Mouse (Mus musculus) urinary bladder, postnatal 25 days (tissue): ENCODE results near the gene Pde2a.
A peak's percentile ranks its signal among the peaks of the same experiment; 100 is the strongest.

ENCODE experiments used
- DNase-seq: peaks from one replicate; pipeline ENCODE4 v3.0.0; 2022; ENCODE audit warnings: low spot score

Pde2a gene

GRCm38 (mm10) chr7:101403831-101404230 lies 17.7 kb upstream of the Pde2a start:
- DNase-seq: no peak

- no peak for DNase-seq
These were observed 11.1 kb upstream of the Pde2a start, which contains the start of gene Gm45837 for GRCm38 (mm10) chr7:101410267-101410936. Gene Gm45837, plus strand, starts transcription at chr7:101410886.

GRCm38 (mm10) chr7:101412796-101413195 lies 8.7 kb upstream of the Pde2a start:
- DNase-seq: peak; percentile 81

DNA sequence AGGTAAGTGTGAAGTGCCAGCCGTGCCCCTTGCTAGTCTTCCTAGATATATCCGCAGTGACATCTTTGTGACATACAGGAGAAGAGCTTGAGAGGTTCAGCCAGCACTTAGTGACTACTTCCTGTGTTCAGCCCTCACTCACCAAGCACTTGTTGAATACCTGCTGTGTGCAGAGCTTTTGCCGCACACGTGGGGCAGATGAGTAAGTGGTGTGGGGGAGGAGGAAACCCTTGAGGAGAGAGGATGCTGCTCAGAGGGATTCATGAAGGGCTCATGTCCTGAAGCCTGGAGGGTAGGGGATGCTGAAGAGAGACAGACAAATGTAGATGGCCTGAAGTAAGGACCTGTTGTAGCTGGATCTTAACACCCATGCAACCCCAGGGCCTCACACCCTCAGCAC lies 7.3 kb upstream of the Pde2a start:
- DNase-seq: no peak

- DNase-seq: no peak
These were observed 6.6 kb upstream of the Pde2a start for GRCm38 (mm10) chr7:101414661-101415511.

GRCm38 (mm10) chr7:101415512-101416100 lies 5.9 kb upstream of the Pde2a start:
- DNase-seq: no peak

GRCm38 (mm10) chr7:101416391-101416790 lies 5.1 kb upstream of the Pde2a start:
- no peak for DNase-seq

- no peak for DNase-seq
These were observed 2.3 kb upstream of the Pde2a start for GRCm38 (mm10) chr7:101419013-101419770.

- no peak for DNase-seq
These were observed 578 bp downstream of the Pde2a start for GRCm38 (mm10) chr7:101422069-101422468.

- DNase-seq: no peak
These were observed 1.2 kb downstream of the Pde2a start for GRCm38 (mm10) chr7:101422646-101423045.

GRCm38 (mm10) chr7:101423970-101424369 lies 2.5 kb downstream of the Pde2a start:
- no peak for DNase-seq

DNA sequence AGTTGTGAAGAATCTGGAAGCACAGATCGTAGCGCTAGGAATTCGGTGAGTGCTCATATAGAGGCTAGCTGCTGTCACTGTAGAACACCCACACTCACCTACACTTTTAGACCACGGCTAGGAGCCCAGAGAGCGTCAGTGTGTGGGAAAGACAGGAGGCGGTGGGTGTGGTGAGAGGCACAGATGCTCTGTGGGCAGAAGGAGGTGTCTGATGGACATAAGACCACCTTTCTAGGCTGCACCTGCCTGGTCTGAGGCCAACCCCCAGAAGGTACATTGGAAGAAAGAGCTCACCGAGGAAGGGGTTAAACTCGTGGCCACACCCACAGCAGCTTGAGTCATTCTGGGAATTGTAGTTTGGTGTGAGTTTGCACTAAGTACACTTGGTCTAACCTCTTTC lies 5.2 kb downstream of the Pde2a start:
- DNase-seq: no peak

- no peak for DNase-seq
These were observed 6.2 kb downstream of the Pde2a start for GRCm38 (mm10) chr7:101427736-101428135.

DNA sequence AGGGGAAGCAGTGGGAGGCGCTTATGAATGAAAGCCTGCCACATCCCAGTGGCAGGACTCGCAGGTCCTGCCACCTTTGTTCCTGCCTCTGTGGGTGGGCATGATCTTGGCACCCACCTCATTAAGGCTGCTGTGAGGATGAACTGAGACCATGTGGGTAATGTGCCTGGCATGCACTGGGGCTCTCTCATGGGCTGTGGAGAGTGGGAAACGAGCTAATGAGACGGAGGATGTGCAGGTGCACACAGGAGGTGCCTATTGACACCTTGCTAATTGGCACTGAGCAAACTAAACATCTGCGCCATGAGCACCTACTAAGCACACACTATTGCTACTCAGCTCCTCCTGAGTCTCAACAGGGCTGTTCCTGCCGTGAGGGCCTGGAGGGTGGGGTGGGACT lies 13.5 kb downstream of the Pde2a start:
- DNase-seq: no peak

- no peak for DNase-seq
These were observed 16.4 kb downstream of the Pde2a start for GRCm38 (mm10) chr7:101437876-101438275.

DNA sequence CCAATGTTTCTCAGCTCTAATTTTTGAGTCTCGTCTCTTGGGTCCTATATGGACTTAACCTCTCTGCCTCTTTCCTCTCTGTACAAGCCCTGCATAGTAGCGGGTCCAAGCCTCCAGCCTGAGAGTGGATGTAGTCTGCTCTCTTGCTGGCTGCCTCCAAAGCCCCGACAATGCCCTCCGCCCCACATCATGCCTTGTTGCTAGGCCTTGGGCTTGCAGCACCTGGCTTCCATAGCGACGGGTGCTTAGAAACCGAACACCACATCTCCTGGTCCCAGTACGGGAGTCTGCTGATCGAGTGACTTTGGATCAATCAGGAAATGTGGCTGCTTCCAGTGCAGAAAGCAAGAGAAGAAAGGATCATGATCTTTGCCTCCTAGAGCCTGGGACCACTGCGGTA lies 21.6 kb downstream of the Pde2a start:
- DNase-seq: no peak

- no peak for DNase-seq
These were observed 22.7 kb downstream of the Pde2a start for GRCm38 (mm10) chr7:101444211-101444610.

DNA sequence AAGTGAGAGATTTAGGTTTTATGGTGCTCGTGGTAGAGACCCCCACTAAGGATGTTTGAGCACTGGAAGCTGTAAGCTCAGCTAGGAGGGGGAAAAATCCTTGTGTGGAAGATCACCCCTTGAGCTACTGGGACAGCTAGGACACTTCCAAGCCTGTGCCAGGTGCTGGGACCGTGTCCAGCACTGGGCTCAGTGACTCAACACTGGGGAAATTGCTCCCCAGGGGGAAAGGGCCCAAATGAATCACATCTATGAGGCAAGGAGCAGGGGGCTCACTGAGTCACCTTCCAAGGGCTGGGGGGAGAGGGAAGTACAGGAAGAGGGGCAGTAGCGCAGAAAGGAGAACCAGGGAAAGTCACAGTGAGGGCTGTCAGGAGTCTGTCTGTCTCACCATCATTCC lies 28.4 kb downstream of the Pde2a start:
- no peak for DNase-seq

DNA sequence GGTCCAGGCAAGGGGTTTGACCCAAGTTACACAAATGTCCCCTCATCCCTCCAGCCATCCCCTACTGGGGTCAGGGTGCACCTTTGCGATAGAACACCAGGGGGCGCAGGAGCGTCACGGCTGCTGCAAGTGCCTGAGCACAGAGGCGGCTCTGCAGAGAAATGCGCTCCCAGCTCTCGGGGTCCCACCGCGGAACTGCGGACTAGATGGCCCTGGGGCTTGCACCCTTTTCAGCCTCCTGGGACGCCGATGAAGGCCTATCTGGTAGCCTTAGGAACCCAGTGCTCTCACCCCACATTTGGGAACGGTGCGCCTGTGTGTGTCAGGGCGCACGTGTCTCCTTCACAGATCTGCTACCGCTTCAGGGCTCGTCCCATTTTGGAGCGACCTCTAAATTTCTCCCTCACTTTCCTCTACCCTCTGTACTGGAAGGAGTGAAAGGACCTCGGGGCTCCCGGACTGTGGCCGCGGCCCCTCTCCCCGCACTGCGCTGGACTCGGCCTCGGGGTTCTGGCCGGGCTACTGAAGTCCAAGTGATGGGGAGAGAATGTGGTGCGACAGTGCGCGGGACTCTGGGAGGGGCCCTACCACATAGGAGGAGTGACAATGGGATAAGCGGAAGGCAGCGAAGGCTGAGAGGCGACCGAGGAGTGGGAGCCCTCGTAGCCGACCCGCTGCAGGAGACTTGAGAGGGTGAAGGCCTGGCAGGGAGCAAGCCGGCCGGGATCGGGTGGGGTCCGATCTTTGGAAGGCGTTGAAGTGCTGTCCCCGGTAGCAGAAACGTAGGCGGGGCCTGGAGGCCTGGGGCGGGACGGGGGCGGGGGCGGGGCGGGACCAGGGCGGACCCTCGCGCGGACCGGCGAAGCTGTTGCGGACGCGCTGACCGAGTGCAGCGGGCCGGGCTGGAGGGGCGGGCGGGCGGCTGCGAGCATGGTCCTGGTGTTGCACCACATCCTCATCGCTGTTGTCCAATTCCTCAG lies 29.2 kb downstream of the Pde2a start:
- DNase-seq: peak; percentile 90

GRCm38 (mm10) chr7:101452669-101453068 lies 31.2 kb downstream of the Pde2a start:
- DNase-seq: no peak

- DNase-seq: no peak
These were observed 31.8 kb downstream of the Pde2a start for GRCm38 (mm10) chr7:101453296-101453695.
